Mouse (Mus musculus) spleen, adult 2 months (tissue): ENCODE data around the gene Krtap4-9. TPM values are rescaled to one million over a fixed set of nuclear protein-coding genes. Genes with fewer than 3 reads are reported as not detected.
"Not testable (repeated sequence)": the region's sequence is repeated elsewhere in the genome, so short reads cannot be mapped to it uniquely, and the experiment has no call there.

ENCODE experiments used
- DNase-seq, 2 experiments: peaks; one replicate each; pipeline versions ENCODE4 v3.0.0 to v3.0.0-alpha.2; 2012 to 2021; ENCODE audit warnings: low spot score in 2 of 2, low read depth in 1 of 2
- H3K27ac ChIP-seq: fragments of 200-500 bp; 2 replicates; pipeline ENCODE4 v1.5.1; 2012; ENCODE audit warnings: low read length, inconsistent platforms; ENCODE audit not compliant: insufficient read depth
- H3K27me3 ChIP-seq: fragments of 200-500 bp; 2 replicates; pipeline ENCODE4 v1.6.1; 2012; ENCODE audit warnings: mild to moderate bottlenecking, moderate library complexity, low read length, inconsistent platforms; ENCODE audit not compliant: control insufficient read depth, insufficient read depth
- H3K36me3 ChIP-seq: fragments of 200-500 bp; 2 replicates; pipeline ENCODE4 v1.6.1; 2012; ENCODE audit warnings: mild to moderate bottlenecking, low read length, inconsistent platforms; ENCODE audit not compliant: control insufficient read depth, insufficient read depth
- H3K4me1 ChIP-seq: fragments of 200-500 bp; 2 replicates; pipeline ENCODE4 v1.6.1; 2011; ENCODE audit warnings: inconsistent platforms; ENCODE audit not compliant: control insufficient read depth, insufficient read depth, insufficient read length
- H3K4me3 ChIP-seq: fragments of 200-500 bp; 2 replicates; pipeline ENCODE4 v1.5.1; 2011; ENCODE audit warnings: mild to moderate bottlenecking, inconsistent platforms; ENCODE audit not compliant: insufficient read depth, insufficient read length; ENCODE audit errors: extremely low read depth
- WGBS: fragments of 180-500 bp; shearing (Covaris S2); methylation state at CpG from one replicate; pipeline ENCODE4 v1.1.7; 2018; 5-methylcytosine and 5-hydroxymethylcytosine counted together
- polyA plus RNA-seq: library from polyadenylated mRNA; depleted of rRNA; stranded (reverse); fragments of >200 nt; gene quantifications from 2 replicates; pipeline ENCODE4 v1.2.3, GENCODE M21; 2012; rRNA removed

The Krtap4-9 gene
- polyA plus RNA-seq, 1 experiment = not detected

DNA sequence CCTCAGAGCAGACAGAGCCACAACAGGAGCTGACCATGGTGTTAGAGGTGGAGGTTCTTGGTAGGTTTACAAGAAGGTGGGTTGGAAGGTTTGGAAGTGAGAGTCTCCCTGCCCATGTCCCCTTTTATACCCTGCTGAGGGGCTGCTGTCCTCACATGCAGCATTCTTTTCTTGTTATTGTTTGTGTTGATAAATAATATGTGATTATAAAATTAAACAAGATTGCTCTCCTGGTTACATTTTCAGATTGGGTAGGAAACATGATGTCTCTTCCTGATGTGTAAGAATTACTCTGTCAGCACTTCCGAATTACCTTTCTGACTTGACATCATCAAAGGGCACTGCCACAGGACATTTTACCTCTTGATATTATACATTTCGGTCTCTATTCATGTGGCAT lies 30.6 kb downstream of the Krtap4-9 start, which contains the start of gene Gm11564:
Gene Gm11564 (minus strand): TSS at position 101 of the 400 bp plus-strand sequence.
- 74% methylated on average over 2 of the region's 2 CpGs for WGBS
- not testable (repeated sequence) for H3K36me3 ChIP-seq, H3K27ac ChIP-seq, H3K27me3 ChIP-seq, DNase-seq, H3K4me1 ChIP-seq, H3K4me3 ChIP-seq

Other genes with a start within 250 kb of the Krtap4-9 start
- not detected in 2 replicates for gene Krt40, start 242.0 kb upstream of the Krtap4-9 start, polyA plus RNA-seq
- not detected in 2 replicates for gene Krtap3-3, start 234.3 kb upstream of the Krtap4-9 start, polyA plus RNA-seq
- gene Krtap3-2, start 228.3 kb upstream of the Krtap4-9 start, polyA plus RNA-seq = not detected in 2 replicates
- gene Gm11939, start 225.7 kb upstream of the Krtap4-9 start, polyA plus RNA-seq = not detected in 2 replicates
- not detected in 2 replicates for gene Krtap3-1, start 218.6 kb upstream of the Krtap4-9 start, polyA plus RNA-seq
- gene Krtap1-5, start 204.2 kb upstream of the Krtap4-9 start, polyA plus RNA-seq = not detected in 2 replicates
- not detected in 2 replicates for gene Krtap1-4, start 201.5 kb upstream of the Krtap4-9 start, polyA plus RNA-seq
- gene Krtap1-3, start 193.9 kb upstream of the Krtap4-9 start, polyA plus RNA-seq = not detected in 2 replicates
- not detected in 2 replicates for gene Krtap9-3, start 187.1 kb upstream of the Krtap4-9 start, polyA plus RNA-seq
- gene Gm11938, start 181.9 kb upstream of the Krtap4-9 start, polyA plus RNA-seq = not detected in 2 replicates
- gene Gm11937, start 175.0 kb upstream of the Krtap4-9 start, polyA plus RNA-seq = not detected in 2 replicates
- not detected in 2 replicates for gene Krtap2-4, start 170.4 kb upstream of the Krtap4-9 start, polyA plus RNA-seq
- gene Gm11562, start 164.8 kb upstream of the Krtap4-9 start, polyA plus RNA-seq = not detected in 2 replicates
- not detected in 2 replicates for gene Krtap4-1, start 157.0 kb upstream of the Krtap4-9 start, polyA plus RNA-seq
- gene Krtap4-2, start 150.1 kb upstream of the Krtap4-9 start, polyA plus RNA-seq = not detected in 2 replicates
- gene Krtap4-7, start 141.1 kb upstream of the Krtap4-9 start, polyA plus RNA-seq = not detected in 2 replicates
- gene Gm11555, start 135.0 kb upstream of the Krtap4-9 start, polyA plus RNA-seq = not detected in 2 replicates
- gene Gm11563, start 126.2 kb upstream of the Krtap4-9 start, polyA plus RNA-seq = not detected in 2 replicates
- gene Krtap4-6, start 119.2 kb upstream of the Krtap4-9 start, polyA plus RNA-seq = not detected in 2 replicates
- gene Gm14190, start 94.5 kb upstream of the Krtap4-9 start, polyA plus RNA-seq = not detected in 2 replicates
- not detected in 2 replicates for gene Gm14180, start 50.9 kb upstream of the Krtap4-9 start, polyA plus RNA-seq
- not detected in 2 replicates for gene Gm11595, start 12.3 kb upstream of the Krtap4-9 start, polyA plus RNA-seq
- not detected in 2 replicates for gene Krtap4-8, start 4.5 kb upstream of the Krtap4-9 start, polyA plus RNA-seq
- gene Gm11596, start 8.3 kb downstream of the Krtap4-9 start, polyA plus RNA-seq = not detected in 2 replicates
- not detected in 2 replicates for gene Gm11569, start 13.7 kb downstream of the Krtap4-9 start, polyA plus RNA-seq
- gene Gm11554, start 19.2 kb downstream of the Krtap4-9 start, polyA plus RNA-seq = not detected in 2 replicates
- gene Krtap4-13, start 24.7 kb downstream of the Krtap4-9 start, polyA plus RNA-seq = not detected in 2 replicates
- not detected in 2 replicates for gene Gm11564, start 30.5 kb downstream of the Krtap4-9 start, polyA plus RNA-seq
- not detected in 2 replicates for gene 2300003K06Rik, start 52.9 kb downstream of the Krtap4-9 start, polyA plus RNA-seq
- not detected in 2 replicates for gene Krtap4-16, start 66.4 kb downstream of the Krtap4-9 start, polyA plus RNA-seq
- not detected in 2 replicates for gene Gm11568, start 72.7 kb downstream of the Krtap4-9 start, polyA plus RNA-seq
- gene Gm11559, start 79.3 kb downstream of the Krtap4-9 start, polyA plus RNA-seq = not detected in 2 replicates
- not detected in 2 replicates for gene Krtap9-1, start 88.2 kb downstream of the Krtap4-9 start, polyA plus RNA-seq
- gene Gm11567, start 94.0 kb downstream of the Krtap4-9 start, polyA plus RNA-seq = not detected in 2 replicates
- not detected in 2 replicates for gene Krtap31-1, start 122.7 kb downstream of the Krtap4-9 start, polyA plus RNA-seq
- gene Gm11565, start 129.6 kb downstream of the Krtap4-9 start, polyA plus RNA-seq = not detected in 2 replicates
- gene Krtap31-2, start 151.1 kb downstream of the Krtap4-9 start, polyA plus RNA-seq = not detected in 2 replicates
- not detected in 2 replicates for gene Krtap9-5, start 163.3 kb downstream of the Krtap4-9 start, polyA plus RNA-seq
- not detected in 2 replicates for gene Krtap29-1, start 193.9 kb downstream of the Krtap4-9 start, polyA plus RNA-seq
- not detected in 2 replicates for gene Krtap16-1, start 201.4 kb downstream of the Krtap4-9 start, polyA plus RNA-seq
- gene Krtap17-1, start 208.8 kb downstream of the Krtap4-9 start, polyA plus RNA-seq = not detected in 2 replicates
- gene Krt33a, start 231.0 kb downstream of the Krtap4-9 start, polyA plus RNA-seq = not detected in 2 replicates
- gene Krt33b, start 244.7 kb downstream of the Krtap4-9 start, polyA plus RNA-seq = not detected in 2 replicates